Mouse (Mus musculus) frontal cortex, postnatal 14 days (tissue): ENCODE measurements around the gene Fbxl14.
"Not testable (repeated sequence)": the region's sequence is repeated elsewhere in the genome, so short reads cannot be mapped to it uniquely, and the experiment has no call there.

Experiments
- DNase-seq, 2 experiments: peaks; one replicate each; pipeline ENCODE4 v3.0.0; 2022; ENCODE audit warnings: low spot score in 2 of 2

Gene Fbxl14

DNA sequence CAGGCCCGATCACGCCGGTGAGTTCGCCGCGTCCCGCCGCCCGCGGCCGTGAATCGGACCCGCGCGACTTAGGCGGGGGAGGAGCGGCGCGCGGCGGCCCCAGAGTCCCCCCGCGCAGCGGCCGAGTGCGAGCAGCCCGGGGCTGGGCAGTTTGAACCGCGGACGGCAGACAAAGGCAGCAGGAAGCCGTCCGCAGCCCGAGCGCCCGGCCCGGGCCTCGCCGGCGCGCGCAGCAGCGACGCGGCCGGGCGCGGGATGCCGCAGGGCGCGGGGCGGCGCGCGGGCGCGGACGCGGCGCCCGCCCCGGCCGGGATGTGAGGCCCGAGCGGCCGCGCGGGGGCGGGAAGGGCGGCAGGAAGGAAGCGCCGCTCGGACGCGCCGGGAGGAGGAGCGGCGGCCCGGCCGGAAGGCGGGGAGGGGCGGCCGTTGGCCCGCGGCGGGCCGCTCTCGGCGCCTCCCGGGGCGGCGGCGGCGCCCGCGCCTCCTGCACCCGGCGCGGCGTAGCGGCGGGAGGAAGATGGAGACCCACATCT is at the start of gene Fbxl14:
TSS of gene Fbxl14 (plus strand) at position 326 of the 533 bp plus-strand sequence.
- no peak for DNase-seq

DNA sequence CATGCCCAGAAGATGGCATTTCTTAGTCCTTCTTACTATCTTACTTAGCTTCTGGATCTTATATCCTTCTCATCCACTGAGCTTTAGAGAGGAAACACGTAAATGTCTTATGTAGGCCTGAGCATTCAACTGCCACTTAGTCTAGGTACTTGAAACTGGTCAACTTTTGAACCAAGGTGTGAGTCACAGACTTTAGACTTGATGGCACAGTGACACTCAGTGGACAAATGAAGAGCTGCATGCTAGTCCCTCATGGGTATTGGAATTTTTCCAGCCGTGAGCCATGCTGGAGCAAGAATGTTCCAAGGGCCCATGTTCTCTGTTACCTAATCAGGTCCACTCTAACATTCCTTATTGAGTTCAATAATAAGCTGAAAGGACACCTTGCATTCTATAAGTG is 49.0 kb upstream of the Fbxl14 start:
- DNase-seq, result peak in 1 of 2 experiments; percentile 52

DNA sequence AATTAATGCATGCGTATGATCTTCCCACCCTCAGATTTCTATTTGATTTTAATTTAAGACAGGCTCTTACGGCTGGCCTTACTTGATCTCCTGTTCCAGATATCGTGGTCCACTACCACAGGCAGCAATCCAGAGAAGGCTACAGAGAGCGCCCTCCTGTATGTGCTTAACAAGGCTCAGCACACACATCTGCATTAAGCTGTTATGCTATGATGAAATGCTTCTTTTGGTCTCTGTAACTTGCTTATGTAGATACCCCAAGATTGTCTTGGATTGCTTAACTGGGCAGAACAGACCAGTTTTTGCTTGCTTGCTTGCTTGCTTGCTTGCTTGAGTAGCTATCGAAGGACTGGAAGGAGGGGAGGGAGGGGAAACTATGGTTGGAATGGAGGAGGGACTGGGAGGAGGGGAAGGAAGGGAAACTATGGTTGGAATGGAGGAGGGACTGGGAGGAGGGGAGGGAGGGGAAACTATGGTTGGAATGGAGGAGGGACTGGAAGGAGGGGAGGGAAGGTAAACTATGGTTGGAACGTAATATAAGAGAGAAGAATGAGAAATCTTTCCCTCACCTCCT is 47.6 kb upstream of the Fbxl14 start:
- no peak for DNase-seq

DNA sequence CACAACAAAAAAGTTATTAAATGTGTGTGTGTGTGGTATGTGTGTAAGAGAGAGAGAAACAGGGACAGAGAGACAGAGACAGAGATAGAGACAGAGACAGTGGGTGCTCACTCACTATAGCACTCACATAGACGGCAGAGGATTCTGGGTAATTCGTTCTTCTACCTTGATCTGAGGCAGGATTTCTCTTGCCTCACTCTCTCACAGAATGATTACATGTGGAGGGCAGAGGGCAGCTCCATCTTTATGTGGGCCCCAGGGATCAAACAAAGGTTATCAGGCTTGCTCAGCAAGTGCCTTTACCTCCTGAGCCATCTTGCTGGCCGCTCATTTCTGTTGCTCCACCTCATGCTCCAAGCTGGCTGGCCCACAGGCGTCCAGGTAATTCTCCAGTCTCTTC is 45.1 kb upstream of the Fbxl14 start:
- DNase-seq, result no peak

DNA sequence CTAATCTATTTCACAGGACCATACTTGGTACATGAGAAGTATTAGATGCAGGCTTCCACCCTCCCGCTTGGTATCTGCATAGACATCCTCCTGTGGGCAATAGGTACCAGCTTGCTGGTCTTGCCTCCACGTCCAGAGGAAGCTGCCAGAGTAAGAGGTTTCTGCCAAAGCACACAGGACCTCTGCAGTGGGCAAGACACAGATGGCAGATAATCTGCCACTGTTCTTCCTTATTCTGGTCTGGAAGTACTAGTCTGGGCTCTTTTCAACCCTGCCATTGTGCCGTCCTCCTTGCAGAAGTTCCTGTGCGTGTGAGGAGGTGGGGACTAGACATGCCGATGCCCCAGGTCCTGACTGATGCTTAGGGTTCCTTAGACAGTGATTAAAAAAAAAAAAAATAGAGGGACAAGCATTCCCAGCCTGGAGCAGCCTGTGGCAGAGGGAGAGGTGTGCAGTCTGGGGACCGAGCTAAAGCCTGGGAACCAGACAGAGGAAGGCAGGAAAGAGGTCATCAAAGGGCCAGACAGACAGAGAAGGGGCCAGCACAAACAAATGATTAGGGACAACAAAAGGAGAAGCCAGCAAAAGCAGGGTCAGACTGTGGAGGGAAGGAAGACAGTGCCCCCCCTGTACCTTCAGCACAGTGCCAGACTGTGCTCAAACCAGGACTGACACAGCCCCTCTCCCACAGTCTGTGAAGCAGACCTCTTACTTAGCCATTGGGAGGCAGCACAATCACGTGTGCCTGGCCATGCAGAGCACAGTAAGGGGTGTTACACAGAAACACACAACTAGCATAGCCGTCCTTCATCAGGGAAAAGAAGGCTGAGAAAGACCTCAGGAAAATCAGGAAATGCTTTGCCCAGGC is 41.3 kb upstream of the Fbxl14 start:
- DNase-seq, result no peak

DNA sequence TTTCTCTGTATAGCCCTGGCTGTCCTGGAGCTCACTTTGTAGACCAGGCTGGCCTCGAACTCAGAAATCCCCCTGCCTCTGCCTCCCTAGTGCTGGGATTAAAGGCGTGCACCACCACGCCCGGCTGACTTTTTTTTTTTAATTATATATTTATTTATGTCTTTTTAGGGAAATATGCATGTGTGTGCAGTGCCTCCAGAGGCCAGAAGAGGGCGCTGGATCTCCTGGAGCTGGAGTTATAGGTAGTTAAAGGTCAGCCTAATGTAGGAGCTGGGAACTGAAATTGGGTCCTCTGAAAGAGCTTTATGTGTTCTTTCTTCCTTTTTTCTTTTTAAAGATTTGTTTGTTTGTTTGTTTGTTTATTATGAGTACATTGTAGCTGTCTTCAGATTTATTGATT is 36.7 kb upstream of the Fbxl14 start:
- DNase-seq, result not testable (repeated sequence)

DNA sequence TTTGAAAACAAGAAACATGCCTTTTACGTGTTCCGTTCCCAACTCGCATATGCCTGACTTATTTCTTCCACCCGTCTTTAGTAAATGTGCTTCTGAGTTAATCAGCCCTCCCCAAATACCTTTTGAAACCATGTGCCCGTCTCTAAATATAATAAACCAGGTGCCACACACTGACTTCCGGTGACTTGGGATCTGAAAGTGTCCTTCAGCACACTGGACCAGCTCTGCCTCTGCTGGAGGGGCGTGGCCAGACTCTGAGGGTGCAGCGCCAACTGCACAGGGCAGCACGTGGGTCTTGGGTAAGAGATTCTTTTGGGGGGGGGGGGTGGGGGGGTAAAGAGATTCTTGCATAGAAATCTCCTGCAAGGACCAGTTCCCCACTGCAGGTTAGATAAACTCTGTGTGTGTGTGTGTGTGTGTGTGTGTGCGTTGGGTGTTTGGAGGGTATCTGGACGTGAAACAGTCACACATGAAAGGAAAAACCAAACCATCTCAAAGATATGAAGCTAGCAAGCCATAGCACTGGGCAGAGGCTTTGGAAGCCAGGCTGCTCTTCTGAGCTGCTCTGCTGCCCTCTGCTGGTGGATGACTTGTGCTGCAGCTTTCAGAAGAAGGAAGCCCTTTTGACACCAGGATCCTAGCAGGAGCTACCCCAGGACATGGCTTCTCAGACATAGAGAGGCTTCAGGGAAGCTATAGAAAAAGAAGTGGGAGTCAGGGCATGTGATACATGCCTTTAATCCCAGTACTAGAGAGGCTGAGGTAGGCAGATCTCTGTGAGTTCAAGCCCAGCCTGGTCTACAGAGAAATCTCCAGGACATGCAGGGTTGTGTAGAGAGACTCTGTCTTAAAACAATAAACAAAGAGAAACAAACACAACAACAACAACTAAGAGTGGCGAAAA is 35.5 kb upstream of the Fbxl14 start:
- DNase-seq, result peak; percentile 46 to 71

DNA sequence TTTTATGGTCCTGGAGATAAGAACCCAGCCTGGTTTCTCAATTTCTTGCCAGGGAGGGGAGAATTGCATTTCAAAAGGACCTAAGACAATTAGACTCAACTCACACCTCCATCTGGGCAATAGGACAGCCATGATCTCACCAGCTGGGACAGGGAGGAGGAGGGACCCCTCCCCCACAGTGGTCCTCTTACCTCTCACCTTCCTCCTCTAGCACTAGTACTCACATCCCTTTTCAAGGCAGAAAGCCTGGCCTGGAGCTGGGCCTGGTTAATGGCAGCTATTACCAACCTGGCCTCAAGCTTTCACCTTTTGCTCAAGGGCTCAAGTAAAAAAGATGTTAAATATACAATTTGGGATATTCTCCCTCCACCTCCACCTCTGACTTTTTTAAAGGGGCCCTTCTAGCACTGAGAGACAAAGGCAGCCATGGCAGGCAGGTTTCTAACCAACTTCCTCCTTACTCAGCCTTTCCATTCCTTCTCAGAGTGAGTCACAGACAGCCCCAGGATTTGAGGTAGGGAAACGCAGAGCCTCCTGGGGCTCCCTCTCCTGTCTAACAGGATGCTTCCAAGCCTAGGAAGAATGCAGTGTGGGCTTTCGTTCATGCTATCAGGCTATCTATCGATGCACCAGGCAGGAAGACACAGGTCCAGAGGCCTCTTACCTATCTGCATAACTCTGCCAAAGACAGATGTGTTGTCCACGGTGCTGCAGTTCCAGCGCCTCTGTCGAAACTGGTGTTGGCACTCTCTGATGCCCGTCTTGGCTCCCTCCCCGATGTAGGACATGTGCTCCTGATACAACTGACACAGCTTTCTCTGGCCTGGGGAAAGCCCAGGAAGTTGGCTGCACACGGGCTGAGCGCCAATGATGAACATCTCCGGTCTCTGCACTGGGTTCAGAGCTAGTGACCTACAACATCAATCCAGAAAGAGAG is 33.5 kb upstream of the Fbxl14 start:
- no peak for DNase-seq

DNA sequence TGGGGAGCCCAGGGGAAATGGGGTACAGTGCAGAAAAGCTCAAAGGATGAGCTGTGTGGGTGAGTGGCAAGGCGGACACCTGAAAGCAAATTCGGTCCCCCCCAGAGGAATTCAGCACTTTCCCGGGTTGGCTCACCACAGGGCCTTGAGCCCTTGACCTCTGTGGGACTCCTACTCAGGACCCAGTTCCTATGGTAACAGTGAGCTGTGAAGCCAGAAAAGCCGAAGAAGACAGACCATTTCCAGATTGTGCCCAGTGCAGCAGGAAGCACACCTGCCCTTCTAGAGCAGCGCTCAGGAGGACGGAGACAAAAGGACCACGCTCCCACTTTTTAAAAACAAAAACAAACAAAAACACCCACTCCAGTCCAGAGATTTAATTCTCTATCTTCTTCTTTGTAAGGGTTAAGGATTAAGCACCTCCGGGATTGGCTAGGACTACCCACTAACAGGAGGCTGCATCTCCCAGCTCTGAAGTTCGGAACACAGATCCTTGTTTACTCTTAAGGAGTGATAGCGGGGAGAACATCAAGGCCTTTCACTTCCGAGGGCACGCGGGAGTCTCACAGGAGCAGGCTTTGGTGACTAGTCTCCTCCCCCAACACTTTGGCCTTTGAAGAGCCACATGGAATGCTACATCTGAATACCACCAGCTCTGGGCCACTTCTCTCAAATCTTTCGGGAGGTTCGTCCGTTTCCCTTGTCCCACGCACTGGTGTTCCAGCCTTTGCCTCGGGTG is 31.0 kb upstream of the Fbxl14 start:
- DNase-seq, result no peak

DNA sequence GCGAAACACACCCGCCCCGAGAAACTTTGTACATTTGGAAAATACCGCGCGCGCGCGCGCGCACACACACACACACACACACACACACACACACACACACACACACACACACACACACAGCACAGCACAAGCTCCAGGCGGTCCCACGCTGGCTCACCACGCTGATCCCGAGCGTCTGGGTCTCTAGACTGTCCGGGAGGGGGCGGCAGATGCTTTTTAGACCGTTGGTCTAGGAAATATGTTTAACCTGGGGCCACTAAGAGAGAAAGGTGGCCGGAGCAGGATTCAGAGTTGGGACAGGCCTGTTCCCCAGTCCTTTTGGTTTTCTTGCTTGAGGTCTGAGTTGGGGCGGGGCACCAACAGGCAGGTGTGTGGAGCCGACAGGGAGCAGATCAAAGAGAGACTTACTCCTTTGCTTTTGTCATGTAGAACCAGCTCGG is 30.4 kb upstream of the Fbxl14 start:
- DNase-seq, result no peak

DNA sequence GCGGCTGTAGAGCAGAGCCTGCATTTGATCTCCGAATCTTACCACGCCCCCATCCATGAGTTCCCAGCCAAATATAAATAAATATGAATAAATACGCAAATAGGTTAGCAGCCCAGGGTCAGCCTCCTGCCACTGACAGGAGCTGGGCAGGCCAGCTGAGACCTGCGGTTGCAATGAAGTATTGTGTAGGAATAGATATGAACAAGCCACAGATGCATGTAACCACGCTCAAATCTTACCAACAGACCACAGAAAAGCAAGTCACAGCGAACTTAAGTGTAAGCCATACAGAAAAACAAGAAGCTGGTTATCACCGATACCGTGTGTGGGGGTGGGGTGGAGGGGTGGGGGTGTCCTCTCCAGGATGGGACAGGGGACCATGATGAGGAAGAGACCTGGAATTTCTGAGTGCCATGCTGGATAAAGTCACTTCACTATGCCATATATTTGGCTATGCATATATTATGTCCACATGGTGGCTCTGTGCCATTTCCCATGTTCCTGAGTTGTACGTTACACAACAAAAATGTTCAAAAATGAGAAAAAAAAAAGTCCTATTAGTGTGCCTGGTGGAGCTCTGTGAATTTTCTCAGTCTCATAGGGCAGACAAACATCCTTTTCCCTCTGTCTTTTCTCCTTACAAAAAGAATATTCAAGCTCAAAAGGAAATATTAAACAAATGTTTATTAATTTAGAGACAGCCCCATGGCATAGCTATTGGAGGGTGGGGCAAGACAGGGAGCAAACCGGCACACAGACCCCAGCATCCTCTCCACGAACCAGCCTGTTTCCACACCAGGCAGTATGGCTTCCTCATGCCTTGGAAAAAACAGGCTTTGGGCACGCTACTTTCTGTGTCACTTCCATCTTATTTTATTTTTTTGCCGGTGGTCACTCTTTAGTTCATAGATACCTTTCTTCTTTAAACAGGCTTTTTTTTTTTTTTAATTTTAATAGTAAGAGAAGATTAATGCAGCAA is 28.2 kb upstream of the Fbxl14 start:
- DNase-seq, result no peak

DNA sequence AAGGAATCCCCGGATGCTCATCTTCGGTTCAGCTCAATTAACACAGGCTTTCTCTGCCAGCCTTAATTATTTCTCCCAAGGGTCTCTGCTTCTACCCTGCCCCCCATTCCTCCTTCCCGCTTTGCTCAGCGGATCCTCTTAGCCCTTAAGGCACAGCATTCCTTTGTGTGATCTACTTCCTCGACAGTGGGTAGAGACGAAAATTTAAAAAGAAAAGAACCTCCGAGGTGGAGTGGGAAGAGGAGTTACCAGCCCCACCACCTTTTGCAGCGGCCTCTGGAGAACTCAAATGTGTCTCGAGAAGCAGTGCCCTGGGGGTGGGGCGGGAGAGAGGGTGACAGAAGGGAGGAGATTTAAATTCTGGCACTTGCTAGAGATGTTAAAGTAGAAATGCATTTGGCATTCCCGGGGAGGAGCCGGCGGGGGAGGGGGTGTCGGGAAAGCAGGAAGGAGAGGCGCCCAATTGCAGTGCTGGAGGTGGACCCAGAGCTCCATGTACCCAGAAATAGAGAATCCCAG is 27.4 kb upstream of the Fbxl14 start:
- peak; percentile 81 to 82 for DNase-seq

DNA sequence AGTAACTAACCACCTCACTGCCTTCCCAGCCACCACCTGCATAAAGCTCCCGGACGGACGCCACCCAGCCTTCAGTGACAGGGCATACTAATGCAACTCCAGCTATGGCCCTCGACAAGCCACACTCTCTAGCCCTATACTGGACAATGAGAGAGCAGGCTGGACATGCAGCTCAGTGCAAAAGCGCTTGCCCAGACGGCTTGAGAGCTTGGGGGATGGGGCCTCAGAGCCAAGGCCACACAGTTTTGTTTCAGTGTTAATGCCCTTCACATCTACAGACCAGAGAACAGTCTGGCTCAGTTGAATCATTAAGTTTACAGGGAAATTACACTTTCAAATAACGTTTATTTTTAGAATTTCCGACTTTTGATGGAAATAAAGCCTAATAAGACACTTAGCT is 21.3 kb upstream of the Fbxl14 start:
- DNase-seq, result no peak

DNA sequence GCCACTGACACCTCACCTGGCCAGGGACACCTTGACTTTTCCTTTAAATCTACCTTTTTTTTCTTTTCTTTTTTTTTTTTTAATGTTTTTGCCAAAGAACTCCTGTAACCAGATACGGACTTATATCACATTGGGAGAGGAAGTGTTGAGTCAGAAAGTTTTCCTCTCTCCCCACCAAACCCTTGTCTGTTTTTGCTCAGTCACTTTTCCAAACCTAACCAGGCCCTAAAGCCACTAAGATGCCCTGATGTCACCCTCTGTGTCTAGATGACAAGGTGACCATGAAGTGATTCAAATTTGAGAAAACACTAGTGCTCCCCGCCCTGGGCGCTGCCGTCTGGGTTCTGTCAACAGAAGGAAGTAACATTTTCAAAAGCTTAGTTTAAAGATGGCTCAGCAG is 20.4 kb upstream of the Fbxl14 start:
- no peak for DNase-seq

DNA sequence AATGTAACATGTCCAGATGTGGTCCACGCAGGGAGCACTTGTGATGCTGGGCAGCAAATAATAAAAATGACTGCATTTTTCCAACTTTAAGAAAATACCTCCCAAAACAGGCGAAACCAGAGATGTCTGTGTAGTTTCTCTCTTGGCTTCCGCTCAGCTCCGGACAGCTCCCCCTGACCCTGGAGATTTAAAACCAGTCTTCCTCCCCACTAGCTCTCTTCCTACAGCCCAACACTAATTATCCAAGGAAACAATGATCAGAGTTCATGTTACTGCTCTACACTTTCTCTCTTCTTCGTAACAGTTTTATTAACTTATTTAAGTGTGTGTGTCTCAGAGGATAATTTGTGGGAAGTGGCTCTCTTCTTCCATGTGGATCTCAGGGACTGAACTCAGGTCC is 19.1 kb upstream of the Fbxl14 start:
- no peak for DNase-seq

DNA sequence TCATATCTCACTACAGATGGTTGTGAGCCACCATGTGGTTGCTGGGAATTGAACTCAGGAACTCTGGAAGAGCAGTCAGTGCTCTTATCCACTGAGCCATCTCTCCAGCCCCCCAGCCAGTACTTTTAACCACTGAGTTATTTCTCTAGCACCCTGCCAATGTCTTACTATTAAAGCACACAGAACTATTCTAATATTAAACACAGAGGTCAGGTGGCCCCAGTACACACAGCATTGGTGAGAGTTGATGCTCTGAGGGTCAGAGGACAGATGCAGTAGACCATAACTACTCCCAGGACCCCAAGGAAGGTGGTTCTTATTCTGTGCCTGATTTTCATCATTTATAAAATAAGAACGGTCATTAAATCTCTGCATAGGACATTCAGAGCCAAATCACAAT is 13.3 kb upstream of the Fbxl14 start:
- DNase-seq, result no peak

DNA sequence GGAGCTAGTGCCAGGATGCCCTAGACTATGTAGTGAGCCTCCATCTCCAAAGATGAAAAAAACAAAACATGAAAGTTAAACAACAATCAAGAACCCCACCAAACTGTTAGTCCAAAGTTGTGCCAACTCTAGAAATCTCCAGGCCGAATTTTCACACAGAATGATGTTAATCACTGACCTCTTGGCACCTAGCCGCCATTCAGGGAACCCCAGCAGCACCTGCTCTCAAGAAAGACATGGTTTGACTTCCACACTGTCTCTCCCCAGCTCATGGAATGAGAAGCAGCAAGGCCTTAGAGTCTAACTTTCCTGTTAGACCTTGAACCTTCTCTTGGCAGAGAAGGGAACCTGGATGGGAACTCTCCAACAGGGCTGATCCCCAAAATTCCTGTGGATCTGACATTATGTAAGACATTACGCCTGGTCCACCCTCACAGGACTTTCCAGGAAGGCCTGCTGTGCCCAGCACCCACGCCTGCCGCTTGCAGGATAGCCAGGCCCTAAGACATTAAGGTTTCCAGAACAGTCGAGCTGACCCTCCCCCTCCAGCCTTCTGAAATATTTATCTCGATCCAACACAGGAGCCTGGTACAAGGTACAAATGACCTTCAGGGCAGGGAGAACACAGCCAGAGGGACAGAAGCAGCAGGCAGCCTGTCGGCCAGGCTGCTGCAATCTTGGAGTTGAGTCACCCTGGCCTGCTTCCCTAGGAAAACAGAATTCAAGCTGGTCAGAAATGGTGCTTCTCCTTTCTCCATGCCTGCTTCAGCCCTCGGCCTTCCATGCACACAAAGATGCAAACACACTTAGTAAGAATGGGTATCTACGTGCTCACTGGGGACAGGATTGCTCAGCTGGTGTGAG is 12.3 kb upstream of the Fbxl14 start:
- DNase-seq, result no peak

DNA sequence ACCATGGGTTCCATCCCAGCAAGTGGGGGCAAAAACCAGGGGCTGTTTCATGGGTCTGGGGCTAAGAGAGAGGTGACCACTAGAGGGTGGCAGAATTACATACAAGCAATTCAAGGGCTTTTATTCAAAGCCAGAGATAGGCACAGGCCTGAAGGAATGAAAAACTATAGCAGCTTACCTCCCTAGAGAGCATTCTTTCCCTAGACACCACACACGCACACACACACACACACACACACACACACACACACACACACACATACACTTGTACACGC is 11.7 kb upstream of the Fbxl14 start:
- no peak for DNase-seq
